Mouse (Mus musculus): Measurements from ENCODE around the gene Zfp692.

The Zfp692 gene

DNA sequence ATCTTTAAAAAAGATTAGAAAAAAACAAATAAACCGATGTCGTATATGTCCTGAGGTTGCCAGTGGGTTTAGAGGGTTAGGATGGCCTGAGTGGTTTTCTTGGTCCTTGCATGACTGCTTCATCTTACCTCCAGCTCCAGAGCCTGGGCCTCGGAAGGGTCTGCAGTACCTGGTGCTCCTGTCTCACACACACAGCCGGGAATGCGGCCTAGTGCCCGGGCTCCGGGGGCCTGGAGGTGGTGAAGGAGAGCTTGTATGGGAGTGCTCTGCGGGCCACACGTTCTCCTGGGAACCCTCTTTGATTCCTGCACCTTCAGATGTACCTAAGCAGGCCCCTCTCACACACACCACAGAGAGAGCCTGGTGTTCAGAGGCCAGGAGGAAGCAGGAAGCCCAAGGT, 1.8 kb downstream of the Zfp692 start:
- no peak for DNase-seq (ENCODE audit: low read depth)

DNA sequence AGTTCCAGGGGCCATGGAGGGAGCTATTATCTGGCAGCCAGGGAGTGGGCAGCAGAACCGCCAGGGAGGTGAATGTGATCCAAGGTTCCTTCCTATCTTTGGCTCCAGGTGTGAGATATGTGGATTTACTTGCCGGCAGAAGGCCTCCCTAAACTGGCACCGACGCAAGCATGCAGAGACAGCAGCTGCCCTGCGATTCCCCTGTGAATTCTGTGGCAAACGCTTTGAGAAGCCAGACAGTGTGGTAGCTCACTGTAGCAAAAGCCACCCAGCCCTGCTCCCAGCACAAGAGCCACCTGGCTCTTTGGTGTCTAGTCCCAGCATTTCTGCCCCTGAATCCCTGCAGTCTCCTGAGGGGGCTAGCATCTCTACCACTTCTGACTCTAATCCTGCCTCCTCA, 7.2 kb downstream of the Zfp692 start:
- DNase-seq (ENCODE audit: low read depth), result no peak

DNA sequence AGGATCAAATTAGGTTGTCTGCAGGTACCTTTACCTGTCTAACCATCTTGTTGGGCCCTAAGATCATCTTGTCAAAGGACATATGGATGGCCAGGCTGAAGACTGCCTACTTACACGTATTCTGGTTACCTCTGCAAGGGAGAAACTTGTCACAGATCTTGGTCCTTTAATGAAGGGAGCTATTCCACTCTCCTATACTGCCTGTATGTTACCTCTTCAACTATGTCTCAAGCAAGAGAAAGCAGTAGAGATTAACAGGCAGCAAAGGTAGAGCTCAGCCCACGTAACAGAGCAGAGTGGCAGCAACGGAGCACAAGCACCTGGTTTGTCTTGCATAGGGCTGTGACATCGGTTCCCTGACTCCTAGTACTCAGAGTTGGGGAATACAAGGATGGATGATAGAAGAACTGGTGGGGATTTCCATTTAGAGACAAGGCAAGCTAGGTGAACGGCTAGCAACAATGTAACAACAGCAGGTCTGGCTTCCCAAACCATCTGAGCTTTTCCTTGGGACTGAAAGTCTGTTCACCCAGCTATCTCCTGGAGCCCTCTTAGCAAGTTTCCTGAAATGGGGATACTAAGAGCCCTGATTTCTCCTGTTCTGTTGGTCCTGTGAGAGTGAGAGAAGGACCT, 8.8 kb downstream of the Zfp692 start:
- DNase-seq (ENCODE audit: low read depth), result no peak

DNA sequence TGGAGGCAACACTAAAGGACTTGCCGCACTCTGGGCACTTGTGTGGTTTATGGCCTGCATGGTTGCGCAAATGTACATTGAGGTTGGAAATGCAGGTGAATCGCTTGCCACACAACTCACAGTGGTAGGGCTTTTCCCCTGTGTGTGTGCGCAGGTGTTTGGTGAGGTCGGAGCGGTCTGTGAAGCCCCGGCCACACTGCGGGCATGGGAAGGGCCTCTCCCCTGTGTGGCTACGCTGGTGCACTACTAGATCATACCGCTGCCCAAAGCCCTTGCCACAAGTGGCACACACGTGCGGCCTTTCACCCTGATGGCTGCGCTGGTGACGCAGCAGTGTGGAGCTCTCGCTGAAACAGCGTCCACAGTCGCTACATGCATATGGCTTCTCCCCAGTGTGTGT, 9.5 kb downstream of the Zfp692 start:
- no peak for DNase-seq (ENCODE audit: low read depth)

DNA sequence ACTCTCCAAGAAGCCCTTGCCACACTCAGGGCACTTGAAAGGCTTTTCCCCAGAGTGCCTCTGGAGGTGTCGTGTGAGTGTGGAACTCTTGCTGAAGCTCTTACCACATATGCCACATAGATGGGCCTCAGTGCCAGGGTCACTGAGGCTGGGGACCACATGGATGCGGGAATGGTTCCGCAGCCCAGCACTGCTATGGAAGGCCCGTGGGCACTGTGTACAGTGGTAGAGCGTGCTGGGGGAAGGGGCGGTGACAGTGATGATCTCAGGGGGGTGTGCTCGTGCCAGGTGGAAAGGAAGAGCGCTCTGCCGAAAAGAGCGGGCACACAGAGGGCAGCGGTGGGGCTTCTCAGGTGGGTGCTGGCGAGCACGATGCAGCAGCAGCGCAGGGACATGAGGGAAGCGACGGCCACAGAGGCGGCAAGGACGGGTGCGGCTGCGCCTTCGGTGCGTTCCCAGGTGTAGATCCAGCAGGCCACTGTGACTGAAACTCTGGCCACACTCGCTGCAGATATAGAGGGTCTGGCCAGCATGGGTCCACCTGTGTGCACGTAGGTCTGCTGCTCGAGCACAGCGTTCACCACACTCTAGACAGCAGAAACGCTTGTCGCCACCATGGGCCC, 10.0 kb downstream of the Zfp692 start:
- no peak for DNase-seq (ENCODE audit: low read depth)

DNA sequence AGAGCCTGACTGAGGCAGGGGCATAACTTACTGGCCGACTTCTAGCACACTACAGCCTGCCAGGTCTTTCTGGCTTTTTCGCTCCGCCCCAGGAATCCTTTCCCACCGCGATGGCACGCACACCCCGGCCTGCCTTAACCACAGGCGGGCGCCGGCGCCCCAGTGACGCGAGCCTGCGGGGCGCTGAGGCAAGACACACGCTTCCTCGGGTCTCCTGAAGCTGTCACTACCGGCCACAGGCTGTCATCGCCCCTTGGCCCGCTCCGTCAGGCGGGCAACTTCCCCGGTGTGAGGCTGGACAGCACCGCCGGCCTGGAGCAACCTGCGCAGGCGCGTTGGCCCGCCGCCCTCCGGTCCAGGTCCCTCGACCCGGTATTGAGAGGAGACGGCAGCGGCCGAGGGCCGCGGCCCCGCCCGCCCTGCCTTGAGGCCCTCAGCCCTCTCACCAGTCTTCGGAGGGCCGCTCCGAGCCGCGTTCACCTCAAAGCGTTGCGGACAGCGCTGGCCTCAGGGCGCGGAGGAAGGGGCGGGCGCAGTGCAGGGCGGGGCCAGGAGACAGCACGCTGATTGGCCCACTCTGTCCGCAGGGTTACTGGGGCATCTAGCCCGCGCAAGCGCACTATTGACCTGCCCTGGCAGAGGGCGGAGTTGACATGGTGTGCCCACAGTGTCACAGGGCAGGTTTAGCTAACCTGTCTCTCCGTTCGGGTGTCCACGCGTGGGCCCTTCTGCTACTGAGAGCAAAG, 16.1 kb downstream of the Zfp692 start:
- peak; percentile 97 for DNase-seq (ENCODE audit: low read depth)

DNA sequence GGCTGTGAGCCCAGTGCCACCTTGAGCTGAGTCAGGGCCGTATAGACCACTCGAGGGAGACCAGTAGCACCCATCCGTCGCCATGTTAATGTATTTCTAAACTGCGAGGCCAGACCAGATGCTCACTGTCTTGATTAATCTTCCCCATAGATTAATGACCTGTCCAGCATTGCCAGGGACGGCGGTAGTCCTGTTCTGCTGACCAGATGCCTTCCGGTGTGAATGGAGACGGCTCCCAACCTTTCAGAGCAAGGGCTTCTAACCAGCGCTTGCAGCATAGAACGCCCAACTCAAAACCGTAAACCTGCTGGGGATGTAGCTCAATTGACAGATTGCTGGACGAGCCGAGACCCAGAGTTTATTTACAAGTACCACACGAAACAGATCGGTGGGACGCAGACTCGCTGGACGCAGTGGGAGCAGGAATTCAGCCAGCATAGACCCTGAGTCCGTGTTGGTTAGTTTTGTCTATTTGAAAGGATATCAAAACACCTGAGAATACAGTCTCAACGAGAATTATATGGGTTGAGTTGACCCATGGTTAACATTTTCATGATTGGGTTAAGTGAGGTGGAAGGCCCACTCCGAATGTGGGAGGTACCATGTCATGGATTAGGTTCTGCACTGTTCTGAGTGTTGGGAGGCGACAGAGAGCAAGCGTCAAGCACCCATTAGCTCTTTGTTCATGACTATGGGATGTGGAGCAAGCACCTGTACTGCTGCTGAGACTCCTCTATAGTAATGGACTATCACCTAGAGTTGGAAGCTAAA, 16.9 kb downstream of the Zfp692 start:
- DNase-seq (ENCODE audit: low read depth), result peak; percentile 31

DNA sequence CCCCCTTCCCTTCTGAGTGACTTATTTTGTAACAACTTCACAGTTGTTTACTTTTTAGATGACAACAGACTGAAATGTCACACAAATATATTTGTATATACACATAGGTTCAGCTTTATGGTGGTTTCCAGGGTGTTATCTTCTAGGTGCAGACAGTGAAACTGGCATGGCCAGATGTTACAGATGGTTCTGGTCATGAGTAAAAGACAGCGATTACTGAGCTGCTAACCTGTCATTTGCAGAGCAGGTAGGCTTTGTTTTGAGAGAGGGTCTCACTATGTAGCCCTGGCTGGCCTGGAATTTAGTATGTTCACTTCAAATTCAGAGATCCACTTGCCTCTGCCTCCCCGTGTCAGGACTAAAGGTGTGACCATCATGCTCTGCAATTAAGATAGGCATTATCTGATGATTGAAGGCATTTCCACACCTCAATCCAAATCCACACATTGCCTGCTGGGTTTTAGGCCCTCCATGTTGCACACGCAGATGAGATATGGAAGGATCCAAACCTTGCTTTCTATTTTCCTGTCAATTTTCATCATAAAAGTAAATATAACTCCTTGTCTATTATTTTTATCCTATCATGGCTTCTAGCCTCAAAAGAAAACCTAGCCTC, 17.9 kb downstream of the Zfp692 start:
- no peak for DNase-seq (ENCODE audit: low read depth)

DNA sequence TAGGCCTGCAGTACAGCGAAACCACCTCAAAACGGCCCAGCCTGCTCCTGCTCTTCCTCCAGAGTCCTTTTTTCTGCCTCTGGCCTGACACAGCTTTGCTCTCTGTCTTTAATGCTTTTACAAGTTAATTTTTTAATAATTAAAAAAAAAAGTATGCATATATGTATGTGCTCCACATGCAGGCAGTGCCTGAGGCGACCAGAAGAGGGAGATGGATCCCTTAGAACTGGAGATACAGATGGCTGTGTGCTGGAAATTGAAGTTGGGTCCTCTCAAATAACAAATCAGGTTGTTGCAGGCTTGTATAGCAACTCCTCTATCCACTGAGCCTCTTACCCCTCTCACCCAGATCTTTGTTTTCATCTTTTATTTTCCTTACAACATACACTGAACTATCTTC, 19.9 kb downstream of the Zfp692 start:
- peak; percentile 50 for DNase-seq (ENCODE audit: low read depth)

DNA sequence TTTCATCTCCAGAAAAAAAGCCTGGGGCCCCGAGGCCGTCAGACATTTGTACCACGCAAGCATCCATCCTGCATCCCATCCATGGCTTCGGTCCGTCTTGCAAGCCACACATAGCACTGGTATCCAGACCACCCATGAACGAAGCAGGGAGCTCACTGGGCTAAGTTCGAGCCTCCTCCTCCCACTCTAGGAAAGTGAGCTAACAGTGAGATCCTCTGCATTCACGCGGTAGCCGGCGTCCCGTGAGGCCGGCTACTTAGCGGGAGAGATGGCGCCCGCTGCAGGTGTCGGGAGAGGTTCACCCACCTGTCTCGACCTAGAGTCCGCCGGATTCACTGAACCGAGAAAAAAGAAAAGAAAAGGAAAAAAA, 23.0 kb downstream of the Zfp692 start:
- DNase-seq (ENCODE audit: low read depth), result no peak

DNA sequence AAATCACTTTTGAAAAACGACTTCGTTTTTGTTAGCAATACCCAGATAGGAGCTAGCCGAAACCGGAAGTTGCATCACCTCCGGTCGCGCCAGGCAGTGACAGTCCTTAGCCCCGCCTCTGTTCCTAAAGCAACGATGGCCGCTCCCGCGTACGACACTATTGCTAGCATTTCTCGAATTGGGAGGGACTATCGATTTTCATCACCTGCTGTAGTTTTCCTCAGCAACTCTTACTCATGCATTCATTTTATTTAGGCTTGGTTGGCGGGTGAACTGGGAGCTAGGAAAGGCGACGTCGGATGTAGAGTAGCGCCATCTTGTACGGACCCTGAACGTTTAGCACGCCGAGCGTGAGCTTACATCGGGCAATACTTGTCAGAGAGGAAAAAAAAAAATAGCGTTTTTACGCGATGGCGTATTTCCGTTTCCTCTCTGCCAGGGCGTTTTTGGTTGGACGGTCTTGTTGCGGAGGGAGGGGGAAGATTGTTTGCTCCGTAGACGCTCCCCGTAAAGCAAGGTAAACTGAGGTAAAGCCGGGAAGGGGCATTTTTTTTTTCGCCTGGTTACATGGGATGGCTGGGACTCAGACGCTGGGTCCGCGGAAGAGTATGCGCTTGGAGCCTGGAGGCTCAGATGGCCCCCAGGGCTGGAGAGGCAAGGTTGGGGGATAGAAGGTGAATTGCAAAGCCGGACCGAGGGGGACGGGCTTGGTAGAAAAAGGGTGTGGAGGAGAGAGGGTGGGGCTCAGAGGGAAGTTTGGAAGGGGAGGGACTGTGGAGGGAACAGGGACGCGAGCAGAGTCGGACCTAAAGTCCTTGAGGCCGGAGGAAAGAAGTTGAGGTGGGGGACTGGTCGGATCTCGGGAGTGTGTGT, 23.6 kb downstream of the Zfp692 start, which contains the start of the genes Zfp672 and Sh3bp5l:
Zfp672 (minus strand) TSS at position 64 of the 873 bp plus-strand sequence.
Sh3bp5l (plus strand) TSS at position 449 of the 873 bp plus-strand sequence.
- DNase-seq (ENCODE audit: low read depth), result peak; percentile 94

DNA sequence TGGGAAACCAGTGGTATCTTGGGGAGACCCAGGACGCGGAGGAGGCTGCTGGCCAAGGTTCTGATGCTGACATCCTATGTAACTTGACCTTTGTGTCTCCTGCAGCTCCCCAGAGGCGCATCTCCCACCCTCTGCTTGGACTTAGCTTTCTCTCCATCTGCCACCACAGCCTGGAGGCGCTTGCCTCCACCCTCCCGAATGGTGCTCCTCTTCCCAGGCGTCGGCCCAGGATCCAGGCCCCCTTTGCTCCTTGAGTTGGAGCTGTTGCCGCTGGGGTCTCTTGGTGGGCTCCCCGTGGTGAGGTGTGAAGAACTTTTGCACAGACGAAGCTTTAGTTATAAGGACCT, 24.3 kb downstream of the Zfp692 start:
- DNase-seq (ENCODE audit: low read depth), result no peak

DNA sequence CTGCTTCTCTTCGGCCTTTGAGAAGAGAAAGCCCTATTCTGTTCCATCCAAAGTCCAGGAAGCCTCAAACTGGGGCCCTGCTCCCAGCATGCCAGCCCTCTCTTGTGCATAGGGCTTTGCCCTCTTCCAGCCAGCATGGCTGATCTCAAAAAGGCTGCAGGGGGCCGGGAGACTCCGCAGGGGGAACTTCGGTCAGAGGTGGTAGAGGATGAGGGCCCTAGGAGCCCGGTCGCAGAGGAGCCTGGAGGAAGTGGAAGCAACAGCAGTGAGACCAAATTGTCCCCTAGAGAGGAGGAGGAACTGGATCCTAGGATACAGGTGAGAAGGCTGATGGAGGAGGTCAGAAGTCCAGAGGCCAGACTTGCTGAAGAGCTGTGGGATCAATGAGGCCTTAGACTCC, 24.7 kb downstream of the Zfp692 start:
- DNase-seq (ENCODE audit: low read depth), result no peak

DNA sequence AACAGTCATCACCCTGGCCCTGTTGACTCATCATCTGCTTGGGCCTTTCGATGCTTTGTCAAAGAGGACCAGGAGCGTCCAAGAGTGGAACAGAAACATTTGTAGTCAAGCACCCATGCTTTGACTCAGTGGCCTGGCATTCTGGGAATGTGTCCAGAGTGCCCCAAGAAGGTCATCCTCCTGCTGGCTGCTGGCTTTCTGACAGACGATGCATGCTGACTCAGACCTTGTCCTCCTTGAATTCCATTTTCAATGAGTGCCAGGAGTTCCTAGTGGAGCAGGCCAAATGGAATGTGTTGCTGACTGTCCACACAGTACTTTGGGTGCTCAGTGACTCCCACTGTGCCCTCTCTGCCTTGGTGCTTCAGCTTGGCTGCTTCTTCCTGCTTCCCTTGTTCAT, 27.9 kb downstream of the Zfp692 start:
- DNase-seq (ENCODE audit: low read depth), result peak; percentile 92

DNA sequence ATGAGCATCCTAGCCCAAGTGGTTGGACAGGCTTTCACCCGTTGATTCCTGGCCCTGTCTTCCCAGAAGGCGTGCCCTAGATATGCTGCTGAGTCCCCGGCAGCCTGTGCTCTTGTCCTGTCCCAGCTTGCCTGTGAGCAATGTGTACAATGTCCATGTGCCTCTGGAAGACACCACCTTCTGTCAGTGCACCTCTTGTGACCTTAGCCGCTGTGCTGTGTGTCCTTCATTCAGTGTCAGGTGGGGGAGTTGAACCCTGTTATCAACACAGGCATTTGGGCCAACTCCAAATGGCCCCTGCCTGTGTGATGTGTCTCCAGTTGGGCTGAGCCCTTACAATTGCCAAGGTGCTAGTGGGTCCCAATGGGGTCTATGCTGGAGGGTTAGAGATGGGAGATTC, 39.9 kb downstream of the Zfp692 start:
- no peak for DNase-seq (ENCODE audit: low read depth)

DNA sequence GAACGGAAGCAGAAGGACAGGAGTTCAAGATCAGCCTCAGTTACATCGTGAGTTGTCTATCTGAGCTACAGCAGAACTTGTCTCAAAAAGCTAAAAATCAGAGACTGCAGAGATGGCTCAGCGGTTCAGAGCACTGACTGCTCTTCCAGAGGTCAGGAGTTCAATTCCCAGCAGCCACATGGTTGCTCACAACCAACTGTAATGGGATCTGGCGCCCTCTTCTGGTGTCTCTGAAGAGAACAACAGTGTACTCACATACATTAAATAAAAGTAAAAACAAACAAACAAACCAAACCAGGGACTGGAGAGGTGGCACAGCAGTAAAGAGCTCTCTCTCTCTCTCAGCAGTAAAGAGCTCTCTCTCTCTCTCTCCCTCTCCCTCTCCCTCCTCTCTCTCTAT, 43.8 kb downstream of the Zfp692 start:
- no peak for DNase-seq (ENCODE audit: low read depth)

DNA sequence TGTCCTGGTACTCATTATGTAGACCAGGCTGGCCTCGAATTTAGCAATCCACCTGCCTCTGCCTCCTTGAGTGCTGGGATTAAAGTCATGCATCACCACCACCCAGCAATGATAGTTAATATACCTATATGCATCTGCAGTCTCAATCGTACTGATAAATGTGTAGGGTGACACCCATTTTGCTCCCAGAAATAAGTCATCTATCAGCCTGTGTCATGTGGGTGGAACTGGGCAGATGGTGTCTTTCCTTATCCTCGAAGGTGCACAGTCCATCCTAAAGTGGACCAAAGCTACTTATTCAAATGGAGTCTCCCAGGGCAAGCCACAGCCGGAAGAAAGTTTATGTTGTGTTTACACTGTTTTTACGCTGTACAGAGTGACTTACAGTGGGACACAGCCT, 44.3 kb downstream of the Zfp692 start:
- no peak for DNase-seq (ENCODE audit: low read depth)

DNA sequence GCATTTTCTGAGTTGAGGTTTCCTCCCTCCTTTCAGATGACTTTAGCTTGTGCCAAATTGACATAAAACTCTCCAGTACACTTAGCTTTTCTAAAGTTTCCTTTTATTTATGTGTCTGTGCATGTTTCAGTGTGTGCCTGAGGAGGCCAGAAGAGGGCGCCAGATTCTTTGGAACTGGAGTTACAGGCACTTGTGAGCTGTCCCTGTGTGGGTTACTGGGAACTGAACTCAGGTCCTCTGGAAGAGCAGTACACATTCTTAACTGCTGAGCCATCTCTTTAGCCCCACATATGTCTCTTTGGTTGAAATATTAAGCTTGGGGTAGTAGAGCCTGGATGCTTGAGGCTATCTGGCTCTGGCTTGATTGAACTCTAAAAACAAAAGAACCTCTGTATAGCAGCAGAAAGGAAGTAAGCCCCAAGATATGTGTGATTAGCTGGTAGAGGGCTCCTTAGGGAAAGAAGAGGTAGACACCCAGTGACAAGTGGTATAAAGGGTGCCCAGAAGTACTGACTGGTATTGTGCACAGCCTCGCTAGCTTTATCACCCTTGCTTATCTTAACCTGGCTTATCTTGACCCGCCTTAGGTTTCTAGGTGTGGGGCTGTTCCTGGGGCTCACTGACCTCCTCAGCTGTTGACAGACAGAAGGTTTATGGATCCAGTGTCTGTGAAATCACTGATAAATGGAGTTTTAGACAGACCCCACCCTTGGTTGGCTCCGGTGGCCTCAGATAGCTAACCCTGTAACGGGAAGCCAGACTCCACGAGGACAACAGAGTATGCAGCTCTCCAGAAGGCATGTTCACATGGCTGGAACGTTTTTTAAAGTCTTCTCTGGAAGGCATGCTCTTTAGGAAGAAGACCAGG, 46.0 kb downstream of the Zfp692 start:
- DNase-seq (ENCODE audit: low read depth), result peak; percentile 41

DNA sequence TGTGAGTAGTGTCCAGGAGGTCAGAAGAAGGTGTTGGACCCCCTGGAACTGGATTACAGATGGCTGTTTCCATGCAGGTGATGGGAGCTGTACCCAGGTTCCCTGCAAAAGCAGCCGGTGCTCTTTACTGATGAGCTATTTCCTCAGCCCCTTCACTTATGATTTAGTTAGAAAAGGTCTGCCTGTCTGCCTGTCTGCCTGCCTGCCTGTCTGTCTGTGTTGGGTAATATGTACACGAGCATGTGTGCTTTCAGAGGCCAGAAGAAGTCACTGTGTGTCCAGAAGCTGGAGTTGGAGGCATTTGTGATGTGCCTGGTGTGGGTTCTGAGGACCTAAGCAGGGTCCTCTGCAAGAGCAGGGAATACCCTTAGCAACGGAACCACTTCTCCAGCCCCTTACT, 46.8 kb downstream of the Zfp692 start:
- DNase-seq (ENCODE audit: low read depth), result no peak

DNA sequence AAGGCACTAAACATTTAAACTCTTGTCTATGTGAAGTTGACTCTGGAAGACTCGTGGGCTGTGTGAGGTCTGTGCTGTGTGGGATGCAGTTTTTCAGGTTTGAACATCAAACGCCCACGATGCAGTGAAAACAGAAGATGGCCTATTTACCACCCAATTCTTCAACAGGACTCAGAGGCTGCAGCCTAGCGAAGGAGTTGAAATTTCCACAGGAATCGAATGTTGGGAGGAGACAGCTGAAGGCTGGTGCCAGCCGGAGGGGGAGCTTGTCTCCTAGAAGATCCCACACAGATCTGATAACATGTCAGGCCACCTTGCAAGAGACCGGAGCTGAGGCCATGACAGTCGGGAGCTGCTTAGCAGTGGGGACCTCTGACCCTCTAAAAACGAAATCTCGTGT, 47.6 kb downstream of the Zfp692 start:
- DNase-seq (ENCODE audit: low read depth), result no peak
